Mouse (Mus musculus) heart, postnatal 36 days (tissue): ENCODE results near the gene 1700056E22Rik. TPM values are rescaled to one million over a fixed set of nuclear protein-coding genes. Genes with fewer than 3 reads are reported as not detected.

Source experiments
- DNase-seq, 2 experiments: peaks; one replicate each; pipeline ENCODE4 v3.0.0; 2021 to 2022
- intact Hi-C: fragments of 180-260 bp; cut with DNase I; formaldehyde crosslinking; loops from one replicate; pipeline ENCODE4 v1.15.1; 2025
- total RNA-seq, 2 experiments: library from RNA; stranded (reverse); gene quantifications; 2 replicates each; pipeline ENCODE4 v1.2.3; 2021

The 1700056E22Rik gene
- total RNA-seq, 2 experiments from 2014 or later: 1.0 to 1.2 TPM

- DNase-seq: no peak
These were observed 7.1 kb downstream of the 1700056E22Rik start for GRCm38 (mm10) chr1:184027039-184027438.

GRCm38 (mm10) chr1:184025079-184025478 is 9.0 kb downstream of the 1700056E22Rik start:
- no peak for DNase-seq
- intact Hi-C loops: no loop called here

More at GRCm38 (mm10) chr1:184027039-184027438, 7.1 kb downstream of the 1700056E22Rik start:
- intact Hi-C loops: no loop called here

GRCm38 (mm10) chr1:184024631-184025030 is 9.5 kb downstream of the 1700056E22Rik start:
- no peak for DNase-seq
- intact Hi-C loops: no loop called here

GRCm38 (mm10) chr1:184023971-184024370 is 10.1 kb downstream of the 1700056E22Rik start:
- DNase-seq: no peak
- intact Hi-C loops: no loop called here

- intact Hi-C loops: no loop called here
These were observed 14.4 kb downstream of the 1700056E22Rik start for GRCm38 (mm10) chr1:184019722-184020107.

DNA sequence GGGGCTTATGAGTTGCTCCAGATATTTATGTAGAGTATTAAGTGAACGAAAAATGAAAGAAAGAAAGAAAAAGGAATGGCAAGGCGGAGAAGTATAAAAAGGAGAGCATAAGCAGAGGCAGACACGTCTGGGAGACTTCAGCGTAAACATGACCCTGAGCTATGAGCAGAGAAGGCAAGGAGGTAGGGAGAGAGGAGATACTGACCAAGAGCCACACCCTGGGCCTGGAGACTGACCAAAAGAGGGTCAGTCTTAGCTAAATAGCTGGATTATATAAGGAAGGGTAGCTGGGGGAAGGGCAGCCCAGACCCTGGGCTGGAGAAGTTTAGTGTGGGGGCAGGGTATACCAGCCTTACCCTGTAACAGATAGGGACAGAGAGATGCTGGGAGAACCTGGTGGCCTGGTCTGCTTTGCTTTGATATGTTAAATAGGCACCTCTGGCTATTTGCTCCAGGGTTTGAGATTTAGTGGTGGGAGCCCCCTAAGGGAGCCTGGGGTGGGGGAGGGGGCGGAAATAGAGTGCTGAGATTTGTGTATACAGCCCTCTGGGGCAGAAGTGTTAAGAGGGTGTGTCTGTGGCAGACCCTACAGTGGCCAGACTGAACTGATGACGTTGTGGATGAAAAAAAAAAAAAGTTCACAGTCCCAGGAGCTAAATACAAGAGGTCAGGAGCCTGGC is 14.9 kb downstream of the 1700056E22Rik start:
- intact Hi-C loops: no loop called here

More at GRCm38 (mm10) chr1:184019722-184020107, 14.4 kb downstream of the 1700056E22Rik start:
- DNase-seq: no peak

GRCm38 (mm10) chr1:184017606-184018005 is 16.5 kb downstream of the 1700056E22Rik start:
- no peak for DNase-seq
- intact Hi-C loops: no loop called here

More for the DNA sequence above, 14.9 kb downstream of the 1700056E22Rik start:
- no peak for DNase-seq

GRCm38 (mm10) chr1:184015995-184016730 is 17.9 kb downstream of the 1700056E22Rik start:
- DNase-seq: no peak
- intact Hi-C loops: no loop called here

GRCm38 (mm10) chr1:184014091-184014490 is 20.0 kb downstream of the 1700056E22Rik start:
- intact Hi-C loops: no loop called here
- DNase-seq: no peak

DNA sequence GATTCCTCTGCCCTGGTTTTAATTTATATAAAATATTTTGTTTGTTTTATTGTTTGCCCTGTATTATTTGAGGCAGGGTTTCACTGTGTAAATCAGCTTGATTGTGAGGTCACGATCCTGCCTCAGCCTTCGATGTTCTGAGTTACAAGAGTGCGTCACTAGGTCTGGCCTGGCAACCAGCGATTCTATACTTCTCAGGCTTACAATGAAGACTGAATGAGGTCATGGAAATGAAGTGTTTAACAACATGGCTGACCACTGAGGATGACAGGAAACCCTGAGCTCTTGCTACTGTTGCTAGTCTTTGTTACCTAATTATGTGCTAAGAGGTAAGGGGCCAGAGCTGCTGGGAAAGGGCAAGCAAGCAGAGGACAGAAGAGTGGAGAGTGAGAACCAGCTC is 21.0 kb downstream of the 1700056E22Rik start, which contains the start of gene Dusp10:
Dusp10 (plus strand) TSS at position 197 of the 400 bp plus-strand sequence.
- intact Hi-C loops: no loop called here
- no peak for DNase-seq

DNA sequence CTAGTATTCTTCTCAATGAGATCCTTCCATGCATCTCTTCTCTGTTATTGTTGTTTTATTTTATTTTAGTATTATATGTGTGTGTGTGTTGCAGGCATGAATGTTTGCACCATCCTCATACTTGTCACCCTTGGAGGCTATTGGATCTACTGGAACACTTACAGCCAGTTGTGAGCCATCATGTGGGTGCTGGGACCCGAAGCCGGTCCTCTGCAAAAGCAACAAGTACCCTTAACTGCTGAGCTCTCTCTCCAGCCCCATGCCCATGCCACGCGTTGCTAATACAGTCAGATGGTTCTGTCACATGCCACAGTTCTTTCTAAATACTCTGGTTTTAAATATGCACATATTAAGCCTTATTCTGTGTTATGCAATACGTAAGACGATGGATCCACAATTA is 22.8 kb downstream of the 1700056E22Rik start:
- DNase-seq: no peak
- intact Hi-C loops: no loop called here

DNA sequence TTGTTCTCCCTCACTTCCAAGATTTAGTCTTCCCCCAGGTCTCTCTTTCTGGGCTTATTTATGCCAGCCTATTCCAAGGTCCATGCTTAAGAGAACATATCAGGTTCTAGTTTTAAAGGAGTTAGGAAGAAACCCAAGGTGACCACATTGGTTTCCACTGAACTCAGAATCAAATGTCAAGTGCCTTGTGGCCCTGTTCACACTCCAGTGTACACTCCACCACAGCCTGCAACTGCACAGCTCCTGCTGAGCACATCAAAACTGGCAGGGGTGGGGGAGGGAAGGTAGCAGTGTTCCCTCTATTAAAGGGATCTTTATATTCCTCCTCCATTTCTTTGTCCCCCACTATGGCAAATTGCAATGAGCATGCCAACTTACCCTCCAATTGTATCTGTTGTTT is 28.0 kb downstream of the 1700056E22Rik start:
- intact Hi-C loops: no loop called here

GRCm38 (mm10) chr1:184005315-184006058 is 28.6 kb downstream of the 1700056E22Rik start:
- intact Hi-C loops: no loop called here

More for the DNA sequence above, 28.0 kb downstream of the 1700056E22Rik start:
- DNase-seq: no peak

GRCm38 (mm10) chr1:184004311-184004710 is 29.8 kb downstream of the 1700056E22Rik start:
- no peak for DNase-seq
- intact Hi-C loops: no loop called here

More at GRCm38 (mm10) chr1:184005315-184006058, 28.6 kb downstream of the 1700056E22Rik start:
- no peak for DNase-seq

GRCm38 (mm10) chr1:184002470-184002869 is 31.6 kb downstream of the 1700056E22Rik start:
- intact Hi-C loops: no loop called here
- DNase-seq: no peak

DNA sequence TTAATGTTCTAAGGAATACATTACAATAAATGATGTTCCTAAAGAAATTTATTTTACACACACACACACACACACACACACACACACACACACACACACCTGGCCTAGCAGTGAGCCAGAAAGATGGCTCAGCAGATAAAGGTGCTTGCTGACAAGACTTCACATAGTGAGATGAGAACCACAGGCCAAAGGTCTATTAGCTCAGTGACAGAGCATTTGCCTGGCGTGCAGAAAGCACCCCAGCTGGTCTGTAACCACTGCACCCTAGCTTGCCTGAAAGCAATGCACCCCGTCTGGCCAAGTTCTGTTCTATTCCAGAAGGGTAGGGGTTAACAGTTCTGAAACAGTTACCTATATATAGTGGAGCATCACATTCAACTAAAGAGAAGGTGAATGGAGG is 36.9 kb downstream of the 1700056E22Rik start:
- DNase-seq: no peak
- intact Hi-C loops: no loop called here

DNA sequence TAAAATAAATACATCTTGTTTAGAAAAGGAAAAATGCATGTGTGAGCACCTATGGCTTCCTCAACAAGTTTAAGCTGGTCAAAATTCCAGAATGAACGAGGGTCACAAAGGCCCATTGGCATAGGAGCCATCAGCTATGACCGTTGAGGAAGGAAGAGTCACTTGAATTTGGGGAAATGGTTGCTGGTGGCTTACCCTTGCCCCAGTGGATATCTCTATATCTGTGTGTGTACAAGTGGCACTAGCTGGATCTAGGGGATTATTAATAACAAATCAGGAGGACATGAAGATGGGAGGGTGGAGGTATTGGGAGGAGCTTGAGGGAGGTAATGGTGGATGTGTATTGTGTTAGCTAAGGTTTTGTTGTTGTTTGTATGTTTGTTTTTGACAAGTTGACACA is 42.2 kb downstream of the 1700056E22Rik start:
- intact Hi-C loops: no loop called here
- DNase-seq: no peak

DNA sequence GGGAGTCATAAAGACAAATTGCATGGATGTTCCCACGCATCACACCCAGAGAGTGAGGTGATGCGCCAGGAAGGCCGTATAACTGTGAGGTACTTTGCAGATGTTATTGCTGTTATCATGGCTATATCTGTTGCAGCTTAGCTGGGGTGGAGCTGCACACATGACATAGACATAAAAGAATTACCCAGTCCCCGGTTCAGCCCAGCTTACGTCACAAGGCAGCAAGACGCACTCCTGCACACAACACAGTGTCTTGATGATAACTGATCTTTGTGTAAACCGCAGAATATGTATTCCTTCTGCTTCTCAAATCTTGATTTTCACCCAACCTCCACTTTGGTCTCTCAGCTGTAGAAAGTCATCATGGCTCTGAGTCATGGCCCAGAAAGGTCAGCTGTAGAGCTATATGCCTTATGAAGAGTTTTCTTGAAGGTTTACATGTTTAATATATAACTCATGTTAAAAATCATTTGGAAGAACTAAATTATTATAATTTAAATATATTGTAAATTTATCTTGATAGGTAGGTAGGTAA is 46.3 kb downstream of the 1700056E22Rik start:
- intact Hi-C loops: no loop called here
- DNase-seq: no peak
